Mouse (Mus musculus): ENCODE measurements at regions not wholly inside any gene's neighbourhood (a gene's known extent, or its start where the extent isn't known, plus 50 kb on each side); places are given as distances from the start of the nearest gene placed in this dataset.

GRCm38 (mm10) chr11:20442476-20442875 is 100.6 kb upstream of the Sertad2 start:
- Histone ChIP-seq H3K27ac (replicated peaks) (no peak overlapping the region), H3K9me3 (0 out of 2 replicates have a peak, but pooled peaks cover under 1% of the 10 kb centered on the region), H3K4me2 (replicated peaks) (no peak overlapping the region), H3K36me3 (no peaks in the 10 kb centered on the region), H3K4me3 (no peak overlapping the region), H3K27me3 (no peaks in the 10 kb centered on the region), H3K4me1 (peaks cover 11% of the 10 kb centered on the region), H3K9ac (replicated peaks) (no peak overlapping the region)
- no peak for ATAC-seq (replicated peaks)
- 5% methylated on average over 4 of the region's 4 CpGs for WGBS

GRCm38 (mm10) chr11:20445061-20445902 is 97.8 kb upstream of the Sertad2 start:
- Histone ChIP-seq H3K4me1 (peaks cover 11% of the 10 kb centered on the region), H3K27ac (replicated peaks) (no peak overlapping the region), H3K36me3 (no peaks in the 10 kb centered on the region), H3K27me3 (no peaks in the 10 kb centered on the region), H3K4me3 (peak overlapping the region; percentile 32), H3K9me3 (0 out of 2 replicates have a peak, but pooled peaks cover 4% of the 10 kb centered on the region), H3K9ac (replicated peaks) (peak overlapping the region; percentile 44; the same call in 1 of the 2 replicates), H3K4me2 (replicated peaks) (peak overlapping the region; percentile 50)
- 12% methylated on average over 18 of the region's 18 CpGs for WGBS
- peak; percentile 51 for ATAC-seq (replicated peaks)

- H3K27me3 ChIP-seq: no peaks in the 10 kb centered on the region
- no peak overlapping the region for H3K27ac ChIP-seq (replicated peaks)
- H3K9me3 ChIP-seq: 0 out of 2 replicates have a peak, but pooled peaks cover 4% of the 10 kb centered on the region
- H3K4me2 ChIP-seq (replicated peaks): peak overlapping the region; percentile 50
- peak overlapping the region; percentile 32 for H3K4me3 ChIP-seq
- H3K4me1 ChIP-seq: peaks cover 11% of the 10 kb centered on the region
- WGBS: 3% methylated on average over 6 of the region's 6 CpGs
- H3K36me3 ChIP-seq: no peaks in the 10 kb centered on the region
- peak; percentile 86 for ATAC-seq (replicated peaks)
- H3K9ac ChIP-seq (replicated peaks): peak overlapping the region; percentile 44; the same call in 1 of the 2 replicates
Measured at GRCm38 (mm10) chr11:20445903-20446264, 97.2 kb upstream of the Sertad2 start.

- no peaks in the 10 kb centered on the region for H3K27me3 ChIP-seq
- ATAC-seq (replicated peaks): no peak
- H3K4me2 ChIP-seq (replicated peaks): no peak overlapping the region
- H3K4me3 ChIP-seq: no peak overlapping the region
- no peaks in the 10 kb centered on the region for H3K9me3 ChIP-seq
- H3K4me1 ChIP-seq: peaks cover 11% of the 10 kb centered on the region; the same call in 1 of the 2 replicates
- no peaks in the 10 kb centered on the region for H3K36me3 ChIP-seq
- no peak overlapping the region for H3K27ac ChIP-seq (replicated peaks)
- H3K9ac ChIP-seq (replicated peaks): no peak overlapping the region
- 89% methylated on average over 4 of the region's 4 CpGs for WGBS
Measured at GRCm38 (mm10) chr11:20452901-20453300, 90.2 kb upstream of the Sertad2 start.

GRCm38 (mm10) chr11:20453786-20454185 is 89.3 kb upstream of the Sertad2 start:
- no peaks in the 10 kb centered on the region for H3K36me3 ChIP-seq
- 76% methylated on average over 7 of the region's 7 CpGs for WGBS
- no peak overlapping the region for H3K4me3 ChIP-seq
- no peak overlapping the region for H3K9ac ChIP-seq (replicated peaks)
- H3K27ac ChIP-seq (replicated peaks): no peak overlapping the region
- no peak overlapping the region for H3K4me2 ChIP-seq (replicated peaks)
- no peaks in the 10 kb centered on the region for H3K9me3 ChIP-seq
- H3K4me1 ChIP-seq: peaks cover 11% of the 10 kb centered on the region; the same call in 1 of the 2 replicates
- ATAC-seq (replicated peaks): no peak
- no peaks in the 10 kb centered on the region for H3K27me3 ChIP-seq

GRCm38 (mm10) chr11:20455085-20455864 is 87.8 kb upstream of the Sertad2 start:
- Histone ChIP-seq H3K36me3 (no peaks in the 10 kb centered on the region), H3K9me3 (no peaks in the 10 kb centered on the region), H3K9ac (replicated peaks) (peak overlapping the region; percentile 63), H3K4me3 (peak overlapping the region; percentile 59), H3K27me3 (no peaks in the 10 kb centered on the region), H3K4me2 (replicated peaks) (peak overlapping the region; percentile 96), H3K4me1 (peaks cover 17% of the 10 kb centered on the region), H3K27ac (replicated peaks) (no peak overlapping the region)
- under 1% methylated on average over 35 of the region's 35 CpGs for WGBS
- ATAC-seq (replicated peaks): peak; percentile 89

- Histone ChIP-seq H3K4me3 (peak overlapping the region; percentile 59), H3K27me3 (no peaks in the 10 kb centered on the region), H3K9ac (replicated peaks) (peak overlapping the region; percentile 63), H3K4me2 (replicated peaks) (peak overlapping the region; percentile 96), H3K27ac (replicated peaks) (0 out of 2 replicates have a peak overlapping the region, but pooled peaks have one; percentile 6), H3K4me1 (peaks cover 25% of the 10 kb centered on the region), H3K9me3 (no peaks in the 10 kb centered on the region), H3K36me3 (no peaks in the 10 kb centered on the region)
- 2% methylated on average over 19 of the region's 19 CpGs for WGBS
- peak; percentile 39 for ATAC-seq (replicated peaks)
Measured at GRCm38 (mm10) chr11:20455865-20456648, 87.0 kb upstream of the Sertad2 start.

- H3K9ac ChIP-seq (replicated peaks): no peak overlapping the region
- H3K36me3 ChIP-seq: no peaks in the 10 kb centered on the region
- no peaks in the 10 kb centered on the region for H3K27me3 ChIP-seq
- H3K9me3 ChIP-seq: no peaks in the 10 kb centered on the region
- no peak overlapping the region for H3K4me2 ChIP-seq (replicated peaks)
- H3K27ac ChIP-seq (replicated peaks): no peak overlapping the region
- ATAC-seq (replicated peaks): no peak
- WGBS: 86% methylated on average over 8 of the region's 8 CpGs
- H3K4me3 ChIP-seq: no peak overlapping the region
- peaks cover 25% of the 10 kb centered on the region for H3K4me1 ChIP-seq
Measured at GRCm38 (mm10) chr11:20459140-20459539, 83.9 kb upstream of the Sertad2 start.

- no peak overlapping the region for H3K9ac ChIP-seq (replicated peaks)
- H3K4me2 ChIP-seq (replicated peaks): no peak overlapping the region
- peak; percentile 53 for ATAC-seq (replicated peaks)
- peak overlapping the region; percentile 55; the same call in 1 of the 2 replicates for H3K27ac ChIP-seq (replicated peaks)
- H3K36me3 ChIP-seq: no peaks in the 10 kb centered on the region
- H3K9me3 ChIP-seq: no peaks in the 10 kb centered on the region
- 41% methylated on average over 7 of the region's 7 CpGs for WGBS
- peaks cover 23% of the 10 kb centered on the region for H3K4me1 ChIP-seq
- H3K4me3 ChIP-seq: no peak overlapping the region
- no peaks in the 10 kb centered on the region for H3K27me3 ChIP-seq
Measured at GRCm38 (mm10) chr11:20460501-20460921, 82.5 kb upstream of the Sertad2 start.

GRCm38 (mm10) chr11:20462076-20462475 is 81.0 kb upstream of the Sertad2 start:
- no peak overlapping the region for H3K27ac ChIP-seq (replicated peaks)
- H3K27me3 ChIP-seq: no peaks in the 10 kb centered on the region
- no peak for ATAC-seq (replicated peaks)
- no peaks in the 10 kb centered on the region for H3K9me3 ChIP-seq
- peaks cover 14% of the 10 kb centered on the region for H3K4me1 ChIP-seq
- H3K36me3 ChIP-seq: no peaks in the 10 kb centered on the region
- no peak overlapping the region for H3K4me2 ChIP-seq (replicated peaks)
- no peak overlapping the region for H3K9ac ChIP-seq (replicated peaks)
- WGBS: 85% methylated on average over 3 of the region's 3 CpGs
- no peak overlapping the region for H3K4me3 ChIP-seq

- no peak for ATAC-seq (replicated peaks)
- H3K4me2 ChIP-seq (replicated peaks): no peak overlapping the region
- no peak overlapping the region for H3K27ac ChIP-seq (replicated peaks)
- H3K9ac ChIP-seq (replicated peaks): no peak overlapping the region
- H3K27me3 ChIP-seq: no peaks in the 10 kb centered on the region
- no peaks in the 10 kb centered on the region for H3K36me3 ChIP-seq
- 19% methylated on average over 10 of the region's 10 CpGs for WGBS
- H3K9me3 ChIP-seq: no peaks in the 10 kb centered on the region
- H3K4me1 ChIP-seq: peaks cover 14% of the 10 kb centered on the region
- H3K4me3 ChIP-seq: no peak overlapping the region
Measured at GRCm38 (mm10) chr11:20463173-20463681, 79.8 kb upstream of the Sertad2 start.

All from forebrain, embryonic 15.5 days (tissue).